22 mouse cellular contexts compared by ENCODE assay signal in genomic region chr13:119331815-119332214, GRCm38 (mm10).
DNase-seq lines count a peak whose midpoint lies in the region; ATAC-seq and TF ChIP-seq lines count a peak whose summit lies in the region.
"Had no signal": no experiment of that assay in that cellular context is flagged by ENCODE, and none has a peak within 500 bp of the region (broad histone marks: within the 10 kb centered on the region; RNA-seq: fewer than 3 reads in every experiment).

No protein-coding gene starts in this region.

- 78% methylated on average over 3 of the region's 3 CpGs for WGBS in limb, embryonic 14.5 days
- WGBS in limb, embryonic 10.5 days, result 95% methylated on average over 3 of the region's 3 CpGs
- WGBS in lung, postnatal 0 days, result 54% methylated on average over 3 of the region's 3 CpGs
- WGBS in midbrain, embryonic 11.5 days, result 91% methylated on average over 3 of the region's 3 CpGs
- 96% methylated on average over 3 of the region's 3 CpGs for WGBS in midbrain, embryonic 10.5 days
- WGBS in limb, embryonic 15.5 days, result 58% methylated on average over 3 of the region's 3 CpGs

- peaks cover 11% of the 10 kb centered on the region; the same call in 1 of the 2 replicates for H3K36me3 ChIP-seq in limb, embryonic 14.5 days (ENCODE audit: control insufficient read depth, insufficient read depth, low read length)
- H3K36me3 ChIP-seq in limb, embryonic 10.5 days, result peaks cover 23% of the 10 kb centered on the region
- no peaks in the 10 kb centered on the region; the same call in 1 of the 2 replicates for H3K36me3 ChIP-seq in lung, postnatal 0 days (ENCODE audit: insufficient read depth, low read length)
- H3K36me3 ChIP-seq in midbrain, embryonic 11.5 days (ENCODE audit: control insufficient read depth, insufficient read depth, low read length), result no peaks in the 10 kb centered on the region
- peaks cover 23% of the 10 kb centered on the region for H3K36me3 ChIP-seq in midbrain, embryonic 10.5 days
- H3K36me3 ChIP-seq in limb, embryonic 15.5 days, result peaks cover 7% of the 10 kb centered on the region

- H3K9me3 ChIP-seq in limb, embryonic 14.5 days (ENCODE audit: control insufficient read depth, low read length), result no peaks in the 10 kb centered on the region
- H3K9me3 ChIP-seq in limb, embryonic 10.5 days (replicated peaks), result no peaks in the 10 kb centered on the region
- no peaks in the 10 kb centered on the region for H3K9me3 ChIP-seq in lung, postnatal 0 days (ENCODE audit: low read length)
- H3K9me3 ChIP-seq in midbrain, embryonic 11.5 days (ENCODE audit: control insufficient read depth, low read length), result no peaks in the 10 kb centered on the region
- H3K9me3 ChIP-seq in midbrain, embryonic 10.5 days (replicated peaks), result no peaks in the 10 kb centered on the region
- no peaks in the 10 kb centered on the region for H3K9me3 ChIP-seq in limb, embryonic 15.5 days
- H3K9me3 ChIP-seq: G1E had no signal

- ATAC-seq in limb, embryonic 14.5 days (ENCODE audit: low FRiP score, low read depth), result no peak
- no peak for ATAC-seq in lung, postnatal 0 days
- ATAC-seq in midbrain, embryonic 11.5 days (ENCODE audit: low FRiP score), result no peak
- ATAC-seq in limb, embryonic 15.5 days (ENCODE audit: insufficient number of reproducible peaks, low FRiP score, low TSS enrichment, low read depth), result peak; percentile 74; the same call in 1 of the 2 replicates
- ATAC-seq: activated CD4-positive, CD25-positive, alpha-beta regulatory T cell, adult 4 months; CD4-positive, CD25-positive, alpha-beta regulatory T cell, adult 4 months; Patski had no signal

- no peak overlapping the region for H3K4me2 ChIP-seq in limb, embryonic 14.5 days (replicated peaks; ENCODE audit: low read depth, low read length, severe bottlenecking)
- no peak overlapping the region for H3K4me2 ChIP-seq in lung, postnatal 0 days (replicated peaks; ENCODE audit: low read depth, low read length)
- no peak overlapping the region for H3K4me2 ChIP-seq in midbrain, embryonic 11.5 days
- H3K4me2 ChIP-seq in limb, embryonic 15.5 days, result no peak overlapping the region

- TF ChIP-seq CTCF in lung, postnatal 0 days (IDR thresholded peaks at IDR 0.05), result no peak

- no peak overlapping the region for H3K4me3 ChIP-seq in limb, embryonic 14.5 days (replicated peaks; ENCODE audit: low read length)
- no peak overlapping the region for H3K4me3 ChIP-seq in limb, embryonic 10.5 days
- no peak overlapping the region for H3K4me3 ChIP-seq in lung, postnatal 0 days (ENCODE audit: low read depth, low read length)
- H3K4me3 ChIP-seq in midbrain, embryonic 11.5 days (ENCODE audit: low read depth, low read length), result no peak overlapping the region
- no peak overlapping the region for H3K4me3 ChIP-seq in midbrain, embryonic 10.5 days
- H3K4me3 ChIP-seq in limb, embryonic 15.5 days, result no peak overlapping the region

- no peak for TF ChIP-seq EP300 in lung, postnatal 0 days (IDR thresholded peaks at IDR 0.05)

- H3K27ac ChIP-seq in limb, embryonic 14.5 days (replicated peaks; ENCODE audit: low read depth, low read length), result no peak overlapping the region
- H3K27ac ChIP-seq in limb, embryonic 10.5 days, result no peak overlapping the region
- H3K27ac ChIP-seq in lung, postnatal 0 days (ENCODE audit: low read length), result no peak overlapping the region
- H3K27ac ChIP-seq in midbrain, embryonic 11.5 days (ENCODE audit: low read depth, low read length), result no peak overlapping the region
- no peak overlapping the region for H3K27ac ChIP-seq in midbrain, embryonic 10.5 days (replicated peaks)
- H3K27ac ChIP-seq in limb, embryonic 15.5 days, result no peak overlapping the region

- no peak for TF ChIP-seq POLR2A in limb, embryonic 14.5 days (IDR thresholded peaks at IDR 0.05; ENCODE audit: borderline replicate concordance, extremely low read depth, insufficient read depth, insufficient read length)

- peak; percentile 49 for DNase-seq in limb, embryonic 14.5 days (ENCODE audit: low spot score)
- DNase-seq in limb, embryonic 10.5 days (ENCODE audit: low spot score), result no peak
- peak; percentile 52 for DNase-seq in lung, postnatal 0 days (ENCODE audit: low spot score)
- no peak for DNase-seq in lung, postnatal 14 days
- DNase-seq in midbrain, embryonic 11.5 days (ENCODE audit: low spot score, missing footprints), result peak; percentile 31
- no peak for DNase-seq in midbrain, embryonic 10.5 days (ENCODE audit: low spot score)
- DNase-seq in liver, result no peak
- DNase-seq: adrenal gland, adult 2 months; adrenal gland, adult 8-10 months; adrenal gland, postnatal 10 days; adrenal gland, postnatal 14 days; adrenal gland, postnatal 25 days; adrenal gland, postnatal 36 days; B cell, adult 2 months; cerebellum, adult 11 months; cerebellum, adult 11-12 months had no signal

- no peak overlapping the region for H3K9ac ChIP-seq in limb, embryonic 14.5 days (ENCODE audit: low read depth, low read length, severe bottlenecking)
- H3K9ac ChIP-seq in lung, postnatal 0 days (replicated peaks; ENCODE audit: low read depth), result no peak overlapping the region
- H3K9ac ChIP-seq in midbrain, embryonic 11.5 days (ENCODE audit: low read length), result no peak overlapping the region
- no peak overlapping the region for H3K9ac ChIP-seq in limb, embryonic 15.5 days

- no peaks in the 10 kb centered on the region for H3K27me3 ChIP-seq in limb, embryonic 14.5 days (ENCODE audit: control insufficient read depth, insufficient read depth, low read length)
- no peaks in the 10 kb centered on the region for H3K27me3 ChIP-seq in limb, embryonic 10.5 days (ENCODE audit: low read depth, poor library complexity, severe bottlenecking)
- no peaks in the 10 kb centered on the region for H3K27me3 ChIP-seq in lung, postnatal 0 days (replicated peaks; ENCODE audit: insufficient read depth, low read length)
- no peaks in the 10 kb centered on the region for H3K27me3 ChIP-seq in midbrain, embryonic 11.5 days (ENCODE audit: control insufficient read depth, insufficient read depth, low read length)
- no peaks in the 10 kb centered on the region for H3K27me3 ChIP-seq in midbrain, embryonic 10.5 days (ENCODE audit: low read depth, poor library complexity, severe bottlenecking)
- no peaks in the 10 kb centered on the region for H3K27me3 ChIP-seq in limb, embryonic 15.5 days
- H3K27me3 ChIP-seq: CH12.LX, Patski had no signal

- H3K4me1 ChIP-seq in limb, embryonic 14.5 days (ENCODE audit: control insufficient read depth, insufficient read depth, low read length), result no peaks in the 10 kb centered on the region
- no peaks in the 10 kb centered on the region for H3K4me1 ChIP-seq in limb, embryonic 10.5 days
- H3K4me1 ChIP-seq in lung, postnatal 0 days (ENCODE audit: insufficient read depth, low read depth, low read length), result no peaks in the 10 kb centered on the region
- no peaks in the 10 kb centered on the region for H3K4me1 ChIP-seq in midbrain, embryonic 11.5 days (ENCODE audit: control insufficient read depth, insufficient read depth, low read length)
- no peaks in the 10 kb centered on the region for H3K4me1 ChIP-seq in midbrain, embryonic 10.5 days
- no peaks in the 10 kb centered on the region for H3K4me1 ChIP-seq in limb, embryonic 15.5 days

Comparison
In these comparisons a context has a peak if more than half of its experiments do, and no peak if none do; other contexts are left out.
1. DNase-seq: peak in limb, embryonic 14.5 days (single experiment), lung, postnatal 0 days (single experiment) and midbrain, embryonic 11.5 days (single experiment); none in limb, embryonic 10.5 days (single experiment), lung, postnatal 14 days (single experiment), midbrain, embryonic 10.5 days (single experiment) and liver (single experiment).